Mouse (Mus musculus) neural tube, embryonic 15.5 days (tissue): Measurements from ENCODE around the gene Edrf1. TPM values are rescaled to one million over a fixed set of nuclear protein-coding genes. Genes with fewer than 3 reads are reported as not detected.
A peak's percentile ranks its signal among the peaks of the same experiment; 100 is the strongest.

ENCODE experiments used
- ATAC-seq: fragments of 200-750 bp; cut with Nextera tagmentation; 2 replicates; pipeline ENCODE4 v1.8.0; 2017; ENCODE audit warnings: mild to moderate bottlenecking, moderate TSS enrichment, moderate library complexity; ENCODE audit not compliant: low FRiP score
- H3K27ac ChIP-seq: fragments of 300-500 bp; sonication (generic); replicated peaks from 2 replicates; pipeline ENCODE4 v1.5.1; 2015; ENCODE audit warnings: mild to moderate bottlenecking, inconsistent platforms
- H3K27me3 ChIP-seq: fragments of 300-500 bp; sonication (generic); replicated peaks from 2 replicates; pipeline ENCODE4 v1.6.1; 2015; ENCODE audit warnings: inconsistent platforms
- H3K36me3 ChIP-seq: fragments of 300-500 bp; sonication (generic); 2 replicates; pipeline ENCODE4 v1.6.1; 2015; ENCODE audit warnings: inconsistent platforms
- H3K4me1 ChIP-seq: fragments of 300-500 bp; sonication (generic); 2 replicates; pipeline ENCODE4 v1.6.1; 2015; ENCODE audit warnings: inconsistent platforms
- H3K4me2 ChIP-seq: fragments of 300-500 bp; sonication (generic); 2 replicates; pipeline ENCODE4 v1.6.1; 2015; ENCODE audit warnings: inconsistent platforms, mild to moderate bottlenecking, moderate library complexity
- H3K4me3 ChIP-seq: fragments of 300-500 bp; sonication (generic); replicated peaks from 2 replicates; pipeline ENCODE4 v1.5.1; 2015; ENCODE audit warnings: mild to moderate bottlenecking, inconsistent platforms
- H3K9ac ChIP-seq: fragments of 300-500 bp; sonication (generic); replicated peaks from 2 replicates; pipeline ENCODE4 v1.6.1; 2015; ENCODE audit warnings: mild to moderate bottlenecking, inconsistent platforms
- H3K9me3 ChIP-seq: fragments of 300-500 bp; sonication (generic); replicated peaks from 2 replicates; pipeline ENCODE4 v1.6.1; 2016; ENCODE audit warnings: inconsistent platforms
- WGBS: fragments of 180-500 bp; shearing (Covaris S2); methylation state at CpG from one replicate; pipeline ENCODE4 v1.1.7; 2015; ENCODE audit warnings: mixed read lengths; 5-methylcytosine and 5-hydroxymethylcytosine counted together
- polyA plus RNA-seq: library from polyadenylated mRNA; unstranded; fragments of >200 nt; fragmentation: Nextera tagmentation; extraction: Ambion mirVana; gene quantifications from 2 replicates; pipeline ENCODE4 v1.2.1, GENCODE M21; 2015

Gene Edrf1
- polyA plus RNA-seq, result 14.5 and 17.8 TPM in 2 replicates

DNA sequence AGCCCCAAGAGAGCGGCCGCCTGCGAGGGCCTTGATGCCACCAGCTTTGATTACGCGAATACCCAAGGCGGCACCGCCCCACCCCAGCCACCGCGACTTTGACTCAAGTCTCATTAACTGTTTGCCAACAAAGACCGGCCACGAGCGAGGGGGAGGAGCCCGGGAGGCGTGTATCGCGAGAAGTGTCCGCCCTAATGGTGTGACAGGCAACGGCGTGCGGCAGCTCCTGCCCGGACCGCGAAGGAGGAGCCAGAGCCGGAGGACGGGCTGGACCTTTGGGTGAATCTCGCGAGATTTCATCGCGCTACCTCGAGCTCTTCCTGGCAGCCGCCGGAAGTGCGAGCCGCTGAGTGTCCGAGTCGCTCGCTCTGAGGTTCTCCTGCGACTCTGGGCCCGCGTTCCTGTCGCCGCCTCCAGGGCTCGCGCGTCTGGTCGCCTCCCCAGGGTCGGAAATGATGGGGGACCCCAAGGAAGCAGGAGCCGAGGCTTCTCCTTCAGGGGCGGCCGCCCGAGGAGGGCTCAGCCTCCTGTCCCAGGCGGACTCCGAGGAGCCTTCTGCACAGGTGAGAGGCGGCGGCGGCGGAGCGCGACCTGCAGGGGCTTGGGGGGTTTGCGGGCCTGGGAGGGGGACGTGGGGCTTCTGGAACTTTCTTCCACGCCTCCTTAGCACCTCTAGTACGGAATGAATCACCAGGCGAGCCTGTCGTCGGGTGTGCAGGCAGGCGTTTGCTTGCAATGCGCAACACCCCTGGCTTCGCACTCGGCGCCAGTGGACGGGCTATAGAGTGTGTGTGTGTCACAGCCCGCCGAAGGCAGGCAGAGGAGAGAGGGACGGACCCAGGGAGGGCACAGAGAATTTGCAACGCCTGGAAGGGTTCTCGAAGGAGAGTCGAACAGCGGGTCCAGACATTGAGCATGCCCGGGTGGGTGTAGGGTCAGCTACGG, at the start of gene Edrf1:
Edrf1 (plus strand) TSS at position 183 of the 945 bp plus-strand sequence.
- Histone ChIP-seq H3K27ac (peak within 1 kb of the TSS; percentile 94), H3K4me1 (peaks cover 12% of the 10 kb centered on the region), H3K9ac (peak within 1 kb of the TSS; percentile 96), H3K27me3 (no peaks in the 10 kb centered on the region), H3K36me3 (peaks cover 18% of the 10 kb centered on the region), H3K4me2 (peak within 1 kb of the TSS; percentile 78), H3K4me3 (peak within 1 kb of the TSS; percentile 98), H3K9me3 (no peaks in the 10 kb centered on the region)
- under 1% methylated on average over 80 of the region's 81 CpGs for WGBS
- ATAC-seq, result peak; percentile 98

- no peaks in the 10 kb centered on the region for H3K27me3 ChIP-seq
- H3K9me3 ChIP-seq, result no peaks in the 10 kb centered on the region
- ATAC-seq, result no peak
- H3K4me1 ChIP-seq, result no peaks in the 10 kb centered on the region
- H3K9ac ChIP-seq, result no peak overlapping the region
- no peaks in the 10 kb centered on the region for H3K36me3 ChIP-seq
- no peak overlapping the region for H3K27ac ChIP-seq
- H3K4me3 ChIP-seq, result no peak overlapping the region
- 80% methylated on average over 1 of the region's 1 CpGs for WGBS
- no peak overlapping the region for H3K4me2 ChIP-seq
Measured at GRCm38 (mm10) chr7:133591750-133592149, 45.6 kb upstream of the Edrf1 start.

DNA sequence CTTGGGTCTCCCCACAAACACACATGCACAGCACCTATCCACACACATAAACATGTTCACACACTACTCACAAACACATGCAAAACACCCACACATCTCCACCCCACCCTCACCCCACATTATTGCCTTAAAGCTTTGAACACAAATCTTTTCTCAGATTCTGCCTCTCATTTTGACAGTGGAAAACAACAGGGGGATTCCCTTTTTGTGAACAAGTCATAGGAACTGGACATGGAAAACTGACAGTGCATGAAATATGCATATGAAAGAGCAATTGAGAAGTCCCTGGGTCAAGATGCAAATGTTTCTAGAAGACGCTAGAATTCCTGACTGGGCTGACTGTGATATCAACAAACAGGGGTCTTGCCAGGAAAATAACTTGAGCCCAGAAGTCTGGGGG, 36.8 kb upstream of the Edrf1 start:
- Histone ChIP-seq H3K4me2 (no peak overlapping the region), H3K4me1 (no peaks in the 10 kb centered on the region), H3K4me3 (no peak overlapping the region), H3K27ac (no peak overlapping the region), H3K9me3 (no peaks in the 10 kb centered on the region), H3K36me3 (no peaks in the 10 kb centered on the region), H3K9ac (no peak overlapping the region), H3K27me3 (no peaks in the 10 kb centered on the region)
- no peak for ATAC-seq
- 66% methylated on average over 1 of the region's 1 CpGs for WGBS

GRCm38 (mm10) chr7:133602058-133602457, 35.3 kb upstream of the Edrf1 start, which contains the start of gene Tex36:
Gene Tex36, minus strand, starts transcription at chr7:133602158.
- no peak within 1 kb of the TSS for H3K27ac ChIP-seq
- no peaks in the 10 kb centered on the region for H3K9me3 ChIP-seq
- no peaks in the 10 kb centered on the region for H3K27me3 ChIP-seq
- peaks cover 5% of the 10 kb centered on the region; the same call in 1 of the 2 replicates for H3K4me1 ChIP-seq
- 70% methylated on average over 2 of the region's 2 CpGs for WGBS
- no peak for ATAC-seq
- no peaks in the 10 kb centered on the region for H3K36me3 ChIP-seq
- no peak within 1 kb of the TSS for H3K4me3 ChIP-seq
- no peak within 1 kb of the TSS for H3K9ac ChIP-seq
- H3K4me2 ChIP-seq, result no peak within 1 kb of the TSS

DNA sequence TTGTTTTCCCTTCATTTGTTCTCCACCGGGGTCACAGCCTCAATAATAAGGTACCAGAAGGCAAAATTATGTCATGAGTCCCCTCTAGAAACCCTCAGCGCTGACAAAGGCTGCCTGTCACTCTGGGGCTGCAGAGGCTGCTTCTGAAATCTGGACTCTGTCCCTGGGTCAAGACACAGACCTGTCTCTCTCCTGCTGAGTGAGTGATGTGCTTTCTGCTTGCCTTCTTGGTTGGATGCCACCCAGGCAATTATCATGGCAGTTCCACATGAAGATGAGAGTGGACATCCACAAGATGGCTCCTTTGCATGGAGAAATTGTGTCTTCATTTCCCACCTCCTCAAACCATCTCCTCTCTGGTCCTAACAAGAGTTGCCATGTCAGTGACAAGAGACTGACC, 34.2 kb upstream of the Edrf1 start:
- no peak overlapping the region for H3K9ac ChIP-seq
- 80% methylated on average over 2 of the region's 2 CpGs for WGBS
- no peak overlapping the region for H3K4me2 ChIP-seq
- H3K27ac ChIP-seq, result no peak overlapping the region
- H3K9me3 ChIP-seq, result no peaks in the 10 kb centered on the region
- no peak overlapping the region for H3K4me3 ChIP-seq
- H3K27me3 ChIP-seq, result no peaks in the 10 kb centered on the region
- H3K36me3 ChIP-seq, result no peaks in the 10 kb centered on the region
- ATAC-seq, result no peak
- H3K4me1 ChIP-seq, result peaks cover 16% of the 10 kb centered on the region

DNA sequence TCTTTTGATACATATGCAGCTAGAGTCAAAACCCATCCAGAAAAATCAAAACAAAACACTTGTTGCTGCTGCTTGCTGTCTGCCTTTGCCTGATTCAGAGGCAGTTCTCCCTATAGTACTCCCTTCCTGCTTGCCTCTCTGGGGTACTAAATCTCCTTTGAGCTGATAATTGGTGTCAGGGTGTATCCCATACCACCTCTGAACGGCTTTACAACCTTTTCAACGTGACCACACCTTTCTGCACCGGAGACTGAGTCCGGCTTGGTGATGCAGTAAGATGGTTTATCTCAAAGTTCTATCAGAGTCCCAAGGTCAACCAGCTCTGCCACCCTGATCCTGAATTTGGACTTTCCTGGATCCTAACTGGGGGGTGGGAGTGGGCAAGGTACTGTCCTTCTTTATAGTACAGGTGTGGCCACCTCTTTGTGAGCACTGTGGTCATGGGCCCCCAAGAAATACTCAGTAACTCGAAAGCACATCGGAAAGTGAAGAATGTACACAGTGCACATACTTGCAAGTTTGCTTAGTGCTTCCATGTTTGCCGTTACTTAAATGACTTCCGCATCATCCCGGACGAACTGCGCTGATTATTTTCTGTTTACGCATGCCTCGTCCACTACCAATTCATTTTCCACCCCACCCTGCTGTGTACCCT, 32.8 kb upstream of the Edrf1 start:
- no peaks in the 10 kb centered on the region for H3K27me3 ChIP-seq
- H3K9me3 ChIP-seq, result no peaks in the 10 kb centered on the region
- WGBS, result 59% methylated on average over 13 of the region's 13 CpGs
- H3K4me1 ChIP-seq, result peaks cover 28% of the 10 kb centered on the region
- ATAC-seq, result no peak
- H3K4me2 ChIP-seq, result no peak overlapping the region
- H3K9ac ChIP-seq, result no peak overlapping the region
- H3K36me3 ChIP-seq, result no peaks in the 10 kb centered on the region
- no peak overlapping the region for H3K27ac ChIP-seq
- no peak overlapping the region for H3K4me3 ChIP-seq

DNA sequence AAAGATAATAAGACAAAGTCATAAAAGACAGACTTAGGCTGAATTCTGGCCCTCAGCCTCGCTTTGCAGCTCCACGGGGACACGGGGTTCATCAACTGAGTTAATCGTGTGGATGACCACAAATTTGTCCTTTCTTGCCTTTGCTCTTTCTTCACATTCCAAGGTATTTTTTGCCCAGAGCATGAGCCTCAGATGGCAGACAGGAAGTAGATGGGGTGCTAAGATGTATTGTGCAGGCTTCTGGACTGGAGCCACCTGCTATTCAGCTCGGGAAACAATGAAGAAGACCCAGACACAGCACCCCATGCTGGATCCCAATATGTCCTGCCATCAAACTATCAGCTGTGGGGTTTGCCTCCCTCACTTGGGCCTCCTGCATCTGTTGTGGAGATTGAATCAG, 30.0 kb upstream of the Edrf1 start:
- Histone ChIP-seq H3K4me2 (no peak overlapping the region), H3K9ac (no peak overlapping the region), H3K27me3 (no peaks in the 10 kb centered on the region), H3K4me1 (peaks cover 30% of the 10 kb centered on the region), H3K4me3 (no peak overlapping the region), H3K27ac (0 out of 2 replicates have a peak overlapping the region, but pooled peaks have one; percentile 59), H3K36me3 (no peaks in the 10 kb centered on the region), H3K9me3 (no peaks in the 10 kb centered on the region)
- 63% methylated on average over 5 of the region's 5 CpGs for WGBS
- no peak for ATAC-seq

DNA sequence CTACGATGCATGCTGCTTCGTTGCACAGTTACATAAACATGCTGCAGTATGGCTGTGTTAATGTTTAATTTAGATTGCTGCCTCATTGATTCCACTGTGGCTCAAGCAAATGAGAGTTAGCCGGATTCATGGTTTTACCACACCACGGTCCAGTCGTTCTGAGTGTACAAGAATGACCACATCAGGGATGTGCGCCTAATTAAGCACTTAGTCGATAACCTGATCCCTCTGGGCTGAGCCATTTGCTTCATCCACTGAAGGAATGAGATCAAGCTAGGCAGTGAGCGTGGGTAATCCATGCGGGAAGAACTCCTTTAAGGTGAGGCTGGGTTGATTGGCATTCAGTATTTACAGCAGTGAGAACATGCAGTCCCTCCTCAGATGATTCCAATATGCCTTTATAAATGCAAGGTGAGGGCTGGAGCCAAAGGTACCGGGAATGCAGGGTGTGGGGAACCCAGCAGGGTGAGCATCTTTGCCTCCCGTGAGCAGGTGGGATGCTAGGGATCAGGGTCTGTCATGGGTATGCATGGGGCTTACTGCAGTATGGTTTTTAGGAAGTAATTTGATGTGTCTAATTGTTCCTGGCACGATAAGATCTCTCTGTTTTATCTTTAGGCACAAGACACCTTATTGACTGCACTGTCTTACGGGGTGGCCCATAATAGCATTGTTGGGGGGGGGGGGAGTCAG, 29.3 kb upstream of the Edrf1 start:
- 48% methylated on average over 13 of the region's 13 CpGs for WGBS
- peak overlapping the region; percentile 59 for H3K27ac ChIP-seq
- no peaks in the 10 kb centered on the region for H3K9me3 ChIP-seq
- no peaks in the 10 kb centered on the region for H3K36me3 ChIP-seq
- H3K4me1 ChIP-seq, result peaks cover 30% of the 10 kb centered on the region
- no peak overlapping the region for H3K4me3 ChIP-seq
- peak overlapping the region; percentile 35 for H3K4me2 ChIP-seq
- no peaks in the 10 kb centered on the region for H3K27me3 ChIP-seq
- H3K9ac ChIP-seq, result no peak overlapping the region
- no peak for ATAC-seq

DNA sequence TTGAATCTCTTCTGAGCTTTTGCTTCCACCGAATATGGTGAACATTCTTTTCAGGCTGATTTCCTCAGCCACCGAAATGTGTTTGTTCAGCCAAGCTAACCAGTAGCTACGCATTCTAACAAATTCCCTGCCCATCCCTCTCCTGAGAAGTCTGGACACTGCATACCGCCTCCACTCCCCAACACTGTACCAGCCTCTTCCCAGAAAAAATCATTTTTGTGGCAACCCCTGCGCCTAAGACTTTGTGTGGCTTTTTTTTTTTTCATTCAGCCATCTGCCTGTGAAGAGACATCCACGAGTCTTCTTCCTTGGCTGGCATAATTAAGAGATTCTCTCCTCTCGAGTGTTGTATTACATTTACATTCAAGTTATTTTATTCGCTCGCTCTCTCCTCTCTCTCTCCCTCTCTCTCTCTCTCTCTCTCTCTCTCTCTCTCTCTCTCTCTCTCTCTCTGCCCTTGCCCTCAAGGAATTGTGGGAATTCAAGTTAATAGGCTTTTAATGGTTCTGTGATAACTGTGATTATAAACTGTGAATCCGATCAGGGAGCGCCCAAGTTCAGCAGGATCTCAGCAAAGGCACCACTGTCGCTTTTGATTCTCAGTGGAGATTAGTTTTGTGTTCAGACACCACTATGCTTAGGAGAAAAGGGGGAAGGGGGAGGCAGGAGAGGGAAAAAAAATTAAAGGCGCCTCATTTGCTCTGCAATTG, 28.6 kb upstream of the Edrf1 start:
- Histone ChIP-seq H3K4me1 (peaks cover 30% of the 10 kb centered on the region), H3K9me3 (no peaks in the 10 kb centered on the region), H3K9ac (no peak overlapping the region), H3K27me3 (no peaks in the 10 kb centered on the region), H3K4me3 (no peak overlapping the region), H3K4me2 (peak overlapping the region; percentile 35), H3K27ac (peak overlapping the region; percentile 59), H3K36me3 (no peaks in the 10 kb centered on the region)
- WGBS, result 44% methylated on average over 13 of the region's 13 CpGs
- no peak for ATAC-seq

DNA sequence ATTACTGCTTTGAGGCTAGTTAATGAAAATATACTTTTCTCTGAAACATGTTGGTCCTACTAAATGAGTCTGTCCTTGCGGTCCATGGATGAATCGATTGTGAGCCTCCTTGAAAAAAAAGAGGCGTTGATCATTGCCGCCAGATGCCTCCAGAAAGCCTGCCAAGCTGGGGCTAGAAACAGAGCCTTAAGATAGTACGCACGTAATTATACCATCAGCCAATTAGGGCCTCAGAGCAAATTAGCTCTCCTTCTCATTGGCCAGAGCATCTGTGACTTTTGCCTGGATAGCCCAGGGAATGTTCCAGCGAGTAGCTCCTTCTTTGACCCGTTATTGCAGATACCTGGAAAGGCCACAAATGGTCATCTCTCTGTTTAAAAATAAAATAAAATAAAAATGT, 27.8 kb upstream of the Edrf1 start:
- peak overlapping the region; percentile 3 for H3K27ac ChIP-seq
- peak overlapping the region; percentile 35; the same call in 1 of the 2 replicates for H3K4me2 ChIP-seq
- no peak overlapping the region for H3K4me3 ChIP-seq
- H3K9me3 ChIP-seq, result no peaks in the 10 kb centered on the region
- H3K9ac ChIP-seq, result no peak overlapping the region
- no peak for ATAC-seq
- no peaks in the 10 kb centered on the region for H3K27me3 ChIP-seq
- H3K36me3 ChIP-seq, result no peaks in the 10 kb centered on the region
- H3K4me1 ChIP-seq, result peaks cover 30% of the 10 kb centered on the region
- WGBS, result 48% methylated on average over 8 of the region's 8 CpGs

- no peak for ATAC-seq
- WGBS, result 89% methylated on average over 2 of the region's 2 CpGs
- H3K4me1 ChIP-seq, result peaks cover 16% of the 10 kb centered on the region
- H3K4me3 ChIP-seq, result no peak overlapping the region
- H3K27ac ChIP-seq, result no peak overlapping the region
- H3K9ac ChIP-seq, result no peak overlapping the region
- H3K27me3 ChIP-seq, result no peaks in the 10 kb centered on the region
- H3K4me2 ChIP-seq, result no peak overlapping the region
- no peaks in the 10 kb centered on the region for H3K36me3 ChIP-seq
- H3K9me3 ChIP-seq, result no peaks in the 10 kb centered on the region
Measured at GRCm38 (mm10) chr7:133612981-133613380, 24.4 kb upstream of the Edrf1 start.
